Mouse (Mus musculus) macrophage (primary cell): ENCODE data around the gene Cdh3. TPM values are rescaled to one million over a fixed set of nuclear protein-coding genes. Genes with fewer than 3 reads are reported as not detected.

Experiments used
- H3K27ac ChIP-seq: fragments of 350-480 bp; formaldehyde crosslinking; 2 replicates; pipeline ENCODE4 v1.9.0; 2021
- H3K36me3 ChIP-seq: fragments of 350-480 bp; formaldehyde crosslinking; 2 replicates; pipeline ENCODE4 v1.9.0; 2021; ENCODE audit errors: inconsistent target
- H3K4me3 ChIP-seq: fragments of 350-480 bp; formaldehyde crosslinking; 2 replicates; pipeline ENCODE4 v1.9.0; 2021; ENCODE audit errors: inconsistent target
- H3K79me2 ChIP-seq: fragments of 350-480 bp; formaldehyde crosslinking; 2 replicates; pipeline ENCODE4 v1.9.0; 2021; ENCODE audit errors: inconsistent target
- WGBS: methylation state at CpG from one replicate; pipeline ENCODE4 v1.1.7; 2026; ENCODE audit warnings: inconsistent platforms; ENCODE audit not compliant: missing documents; 5-methylcytosine and 5-hydroxymethylcytosine counted together
- polyA plus RNA-seq: library from polyadenylated mRNA; stranded (reverse); fragments of 250-400 nt; gene quantifications from 3 replicates; pipeline ENCODE4 v1.2.4, GENCODE M21; 2018; ENCODE audit warnings: inconsistent platforms

Cdh3 gene
- polyA plus RNA-seq, 1 experiment from 2014 or later = not detected

DNA sequence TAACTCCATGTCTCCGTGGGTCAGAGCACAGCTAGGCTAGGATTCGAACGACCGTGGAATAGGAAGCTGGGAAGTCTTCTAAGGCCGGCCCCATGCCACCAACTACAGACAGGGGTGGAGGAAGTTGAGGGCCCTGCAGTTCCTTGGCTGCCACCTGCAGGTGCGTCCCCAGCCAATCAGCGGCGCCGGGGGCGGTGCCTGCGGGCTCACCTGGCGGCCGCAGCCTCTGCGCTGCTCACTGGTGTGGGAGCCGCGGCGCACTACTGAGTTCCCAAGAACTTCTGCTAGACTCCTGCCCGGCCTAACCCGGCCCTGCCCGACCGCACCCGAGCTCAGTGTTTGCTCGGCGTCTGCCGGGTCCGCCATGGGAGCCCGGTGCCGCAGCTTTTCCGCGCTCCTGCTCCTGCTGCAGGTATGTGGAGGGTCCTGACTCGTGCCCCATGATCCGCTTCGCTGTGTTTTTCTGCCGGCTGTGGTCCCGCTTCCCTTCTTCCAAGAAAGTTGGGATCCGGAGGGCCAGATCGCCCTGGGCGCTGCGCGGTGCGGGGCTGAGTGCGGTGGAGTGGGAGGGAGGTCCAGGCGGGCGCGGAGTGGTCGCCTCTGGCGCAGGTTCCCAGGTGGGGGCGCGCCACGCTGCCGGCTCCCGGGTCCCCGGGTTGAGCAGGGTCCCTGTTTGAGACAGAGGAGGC, 92.6 kb downstream of the Cdh3 start, which contains the start of gene Cdh1:
Cdh1 (plus strand) TSS at position 221 of the 689 bp plus-strand sequence.
- H3K4me3 ChIP-seq = no peak within 1 kb of the TSS
- no peaks in the 10 kb centered on the region for H3K36me3 ChIP-seq
- H3K79me2 ChIP-seq = no peaks in the 10 kb centered on the region
- 3% methylated on average over 53 of the region's 53 CpGs for WGBS
- no peak within 1 kb of the TSS for H3K27ac ChIP-seq

DNA sequence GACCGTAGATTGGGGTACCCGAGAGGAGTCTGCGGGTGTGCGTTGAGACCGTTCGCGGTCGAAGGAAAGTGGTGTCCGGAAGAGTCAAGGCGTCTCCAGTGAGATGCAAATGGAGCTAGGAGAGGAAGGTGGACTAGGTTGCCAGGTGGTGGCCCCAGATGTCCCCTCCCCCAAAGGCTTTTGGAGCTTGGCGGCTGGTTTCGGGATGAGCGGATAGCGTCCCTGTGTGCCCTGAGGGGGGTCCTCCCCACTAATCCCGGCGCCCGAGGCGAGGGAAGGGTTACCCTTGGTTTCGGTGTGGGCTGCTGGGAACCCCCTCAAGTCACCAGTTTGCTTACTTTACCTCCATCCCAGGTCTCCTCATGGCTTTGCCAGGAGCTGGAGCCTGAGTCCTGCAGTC, 93.2 kb downstream of the Cdh3 start:
- Histone ChIP-seq H3K4me3 (no peak overlapping the region), H3K36me3 (no peaks in the 10 kb centered on the region), H3K79me2 (no peaks in the 10 kb centered on the region), H3K27ac (no peak overlapping the region)
- 2% methylated on average over 19 of the region's 19 CpGs for WGBS

DNA sequence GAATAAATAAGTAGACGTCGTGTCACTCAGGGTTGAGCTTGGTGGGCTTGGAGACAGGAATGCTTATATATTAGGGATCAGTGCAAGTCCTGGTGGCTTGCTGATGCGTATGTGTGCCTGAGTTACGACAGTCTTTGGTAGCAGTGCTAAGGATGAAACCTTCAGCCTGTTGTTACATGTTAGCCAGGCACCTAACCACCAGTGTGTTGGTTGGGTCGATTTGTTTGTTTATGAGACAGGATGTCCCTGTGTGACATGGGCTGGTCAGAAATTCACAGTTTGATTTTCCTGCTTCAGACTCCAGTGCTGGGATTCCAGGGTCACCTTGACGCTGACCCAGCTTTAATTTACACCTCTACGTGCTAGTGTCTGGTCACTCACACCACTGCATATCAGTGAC, 95.0 kb downstream of the Cdh3 start:
- H3K79me2 ChIP-seq = no peaks in the 10 kb centered on the region
- no peak overlapping the region for H3K27ac ChIP-seq
- 82% methylated on average over 7 of the region's 7 CpGs for WGBS
- no peaks in the 10 kb centered on the region for H3K36me3 ChIP-seq
- no peak overlapping the region for H3K4me3 ChIP-seq

DNA sequence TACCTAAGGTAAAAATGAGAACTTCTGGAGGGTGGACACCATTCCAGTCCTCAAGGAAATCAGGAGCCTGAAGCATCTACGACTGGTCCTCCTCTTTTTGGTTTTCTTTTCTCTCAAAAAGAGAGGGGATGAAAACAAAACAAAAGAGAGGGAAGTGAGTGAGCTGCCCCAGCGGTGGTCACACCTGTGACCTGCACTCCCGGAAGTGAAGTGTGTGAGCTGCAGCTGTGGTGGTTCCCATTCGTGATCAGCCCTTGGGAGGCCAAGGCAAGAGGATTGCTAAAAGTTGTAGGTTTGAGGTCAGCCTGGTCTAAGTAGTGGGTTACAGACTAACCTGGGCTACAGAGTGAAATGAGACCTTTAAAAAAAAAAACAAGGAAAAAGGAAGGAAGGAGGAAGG, 95.4 kb downstream of the Cdh3 start:
- WGBS = 31% methylated on average over 4 of the region's 4 CpGs
- Histone ChIP-seq H3K4me3 (no peak overlapping the region), H3K79me2 (no peaks in the 10 kb centered on the region), H3K27ac (no peak overlapping the region), H3K36me3 (no peaks in the 10 kb centered on the region)

DNA sequence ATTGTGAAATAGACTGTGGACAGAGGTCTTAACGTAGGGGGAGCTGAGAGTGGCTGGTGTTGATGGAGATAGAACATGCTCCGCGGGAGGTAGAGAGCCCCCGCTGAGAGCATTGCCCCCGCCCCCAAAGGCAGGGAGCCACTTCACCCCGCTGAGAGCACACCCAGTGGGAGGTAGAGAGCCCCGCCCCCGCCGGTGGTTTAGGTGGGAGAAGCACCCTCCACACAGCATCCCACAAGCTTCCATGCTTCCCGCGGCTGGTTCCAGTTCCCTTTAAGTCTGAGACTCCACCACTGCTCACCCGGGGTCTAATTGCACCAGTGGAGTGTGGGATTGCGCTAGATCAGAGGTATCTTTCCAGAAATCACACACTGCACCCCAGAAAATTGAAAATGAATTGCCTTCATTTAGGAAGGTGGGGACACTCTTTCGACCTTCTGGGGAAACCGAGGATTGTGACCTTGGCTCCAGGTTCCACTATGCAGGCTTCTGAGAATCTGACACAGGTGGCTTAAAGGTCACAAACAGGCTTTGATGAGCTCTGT, 96.0 kb downstream of the Cdh3 start:
- WGBS = 41% methylated on average over 15 of the region's 15 CpGs
- Histone ChIP-seq H3K4me3 (no peak overlapping the region), H3K79me2 (no peaks in the 10 kb centered on the region), H3K27ac (no peak overlapping the region), H3K36me3 (no peaks in the 10 kb centered on the region)

Other genes with a start within 250 kb of the Cdh3 start
- gene Smpd3, start 172.9 kb upstream of the Cdh3 start, polyA plus RNA-seq = 0.68 to 1.6 TPM (median 1.0 TPM) in 3 replicates
- gene Zfp90, start 95.6 kb upstream of the Cdh3 start, polyA plus RNA-seq = 28.4 to 47.9 TPM (median 29.5 TPM) in 3 replicates
- gene 6030452D12Rik, start 10.4 kb upstream of the Cdh3 start, polyA plus RNA-seq = not detected in 3 replicates
- 1.9 to 16.1 TPM (median 13.7 TPM) in 3 replicates for gene Gm10073, start 62.6 kb downstream of the Cdh3 start, polyA plus RNA-seq
- 0.06 to 0.20 TPM (median 0.10 TPM) in 3 replicates for gene Cdh1, start 92.5 kb downstream of the Cdh3 start, polyA plus RNA-seq
- gene Tango6, start 172.2 kb downstream of the Cdh3 start, polyA plus RNA-seq = 0.75 to 1.9 TPM (median 0.82 TPM) in 3 replicates